Mouse (Mus musculus) forebrain, postnatal 0 days (tissue): ENCODE data around the gene Nudt16. TPM values are rescaled to one million over a fixed set of nuclear protein-coding genes. Genes with fewer than 3 reads are reported as not detected.

Source experiments
- ATAC-seq: fragments of 200-750 bp; cut with Nextera tagmentation; 2 replicates; pipeline ENCODE4 v1.8.0; 2017; ENCODE audit warnings: mild to moderate bottlenecking, moderate library complexity
- DNase-seq: peaks from one replicate; pipeline ENCODE4 v3.0.0-alpha.2; 2015
- H3K27ac ChIP-seq: fragments of 300-500 bp; sonication (generic); 2 replicates; pipeline ENCODE4 v1.5.1; 2014; ENCODE audit warnings: low read depth, mild to moderate bottlenecking, antibody characterized with exemption, low read length, moderate library complexity, mixed read lengths
- H3K27me3 ChIP-seq: fragments of 300-500 bp; sonication (generic); 2 replicates; pipeline ENCODE4 v1.6.1; 2014; ENCODE audit warnings: mild to moderate bottlenecking, low read length, mixed read lengths; ENCODE audit not compliant: insufficient read depth
- H3K36me3 ChIP-seq: fragments of 300-500 bp; sonication (generic); 2 replicates; pipeline ENCODE4 v1.6.1; 2014; ENCODE audit warnings: mild to moderate bottlenecking, moderate library complexity; ENCODE audit not compliant: insufficient read depth
- H3K4me1 ChIP-seq: fragments of 300-500 bp; sonication (generic); 2 replicates; pipeline ENCODE4 v1.6.1; 2014; ENCODE audit warnings: antibody characterized with exemption; ENCODE audit not compliant: insufficient read depth
- H3K4me2 ChIP-seq: fragments of 300-500 bp; sonication (generic); 2 replicates; pipeline ENCODE4 v1.6.1; 2014; ENCODE audit warnings: low read depth, mild to moderate bottlenecking, moderate library complexity
- H3K4me3 ChIP-seq: fragments of 300-500 bp; sonication (generic); 2 replicates; pipeline ENCODE4 v1.5.1; 2014; ENCODE audit warnings: low read depth, low read length, mixed read lengths
- H3K9ac ChIP-seq: fragments of 300-500 bp; sonication (generic); 2 replicates; pipeline ENCODE4 v1.6.1; 2014; ENCODE audit warnings: mild to moderate bottlenecking
- H3K9me3 ChIP-seq: fragments of 300-500 bp; sonication (generic); 2 replicates; pipeline ENCODE4 v1.6.1; 2016; ENCODE audit warnings: low read length
- CTCF ChIP-seq: sonication (generic); IDR thresholded peaks from 2 replicates; pipeline ENCODE4 v1.5.1; 2016; ENCODE audit warnings: antibody characterized with exemption, control low read depth, low read depth
- WGBS: fragments of 180-500 bp; shearing (Covaris S2); extraction: QIAGEN DNeasy Blood & Tissue Kit; methylation state at CpG from one replicate; pipeline ENCODE4 v1.1.7; 2014; 5-methylcytosine and 5-hydroxymethylcytosine counted together
- polyA plus RNA-seq: library from polyadenylated mRNA; unstranded; fragments of >200 nt; fragmentation: Nextera tagmentation; extraction: Ambion mirVana; gene quantifications from 2 replicates; pipeline ENCODE4 v1.2.1, GENCODE M21; 2015
- total RNA-seq: library from RNA; depleted of rRNA; stranded (reverse); fragments of >200 nt; gene quantifications from 2 replicates; pipeline ENCODE4 v1.2.3, GENCODE M21; 2014; rRNA removed

Gene Nudt16
- total and polyA plus RNA-seq, 2 experiments from 2014 or later = 27.9 to 42.1 TPM

DNA sequence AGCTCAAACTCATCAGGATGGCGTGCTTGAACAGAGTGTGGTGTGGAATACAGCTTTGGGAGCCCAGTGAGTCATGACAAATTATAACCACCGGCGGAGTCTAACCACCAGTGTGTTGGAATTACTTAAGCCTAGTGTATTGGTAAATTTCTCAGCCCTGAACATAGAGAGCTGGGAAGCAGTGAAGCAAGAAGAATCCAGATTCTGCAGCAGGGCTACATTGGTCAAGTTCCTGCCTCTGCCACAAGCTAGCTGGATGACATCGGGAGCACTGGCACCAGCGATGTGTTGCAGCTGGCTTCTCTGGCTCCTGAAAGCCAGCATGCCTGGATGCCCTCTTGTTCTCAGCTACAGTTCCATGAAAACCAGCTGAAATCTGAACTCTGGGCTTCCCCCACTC, 27.7 kb downstream of the Nudt16 start:
- no peak for TF ChIP-seq CTCF

GRCm38 (mm10) chr9:105101911-105102310, 29.7 kb downstream of the Nudt16 start:
- no peak for ATAC-seq
- TF ChIP-seq CTCF = no peak
- H3K27me3 ChIP-seq = no peaks in the 10 kb centered on the region
- H3K4me2 ChIP-seq = no peak overlapping the region
- DNase-seq = no peak
- no peaks in the 10 kb centered on the region for H3K4me1 ChIP-seq
- H3K9ac ChIP-seq = no peak overlapping the region
- WGBS = 54% methylated on average over 1 of the region's 1 CpGs
- no peaks in the 10 kb centered on the region for H3K9me3 ChIP-seq
- H3K27ac ChIP-seq = no peak overlapping the region
- H3K4me3 ChIP-seq = no peak overlapping the region
- H3K36me3 ChIP-seq = no peaks in the 10 kb centered on the region

More for the DNA sequence above, 27.7 kb downstream of the Nudt16 start:
- 78% methylated on average over 5 of the region's 5 CpGs for WGBS
- ATAC-seq (no peak), DNase-seq (no peak)
- no peaks in the 10 kb centered on the region for H3K9me3 ChIP-seq
- H3K9ac ChIP-seq = no peak overlapping the region
- no peaks in the 10 kb centered on the region for H3K27me3 ChIP-seq
- no peak overlapping the region for H3K27ac ChIP-seq
- H3K4me1 ChIP-seq = no peaks in the 10 kb centered on the region
- no peaks in the 10 kb centered on the region for H3K36me3 ChIP-seq
- no peak overlapping the region for H3K4me3 ChIP-seq
- no peak overlapping the region for H3K4me2 ChIP-seq

DNA sequence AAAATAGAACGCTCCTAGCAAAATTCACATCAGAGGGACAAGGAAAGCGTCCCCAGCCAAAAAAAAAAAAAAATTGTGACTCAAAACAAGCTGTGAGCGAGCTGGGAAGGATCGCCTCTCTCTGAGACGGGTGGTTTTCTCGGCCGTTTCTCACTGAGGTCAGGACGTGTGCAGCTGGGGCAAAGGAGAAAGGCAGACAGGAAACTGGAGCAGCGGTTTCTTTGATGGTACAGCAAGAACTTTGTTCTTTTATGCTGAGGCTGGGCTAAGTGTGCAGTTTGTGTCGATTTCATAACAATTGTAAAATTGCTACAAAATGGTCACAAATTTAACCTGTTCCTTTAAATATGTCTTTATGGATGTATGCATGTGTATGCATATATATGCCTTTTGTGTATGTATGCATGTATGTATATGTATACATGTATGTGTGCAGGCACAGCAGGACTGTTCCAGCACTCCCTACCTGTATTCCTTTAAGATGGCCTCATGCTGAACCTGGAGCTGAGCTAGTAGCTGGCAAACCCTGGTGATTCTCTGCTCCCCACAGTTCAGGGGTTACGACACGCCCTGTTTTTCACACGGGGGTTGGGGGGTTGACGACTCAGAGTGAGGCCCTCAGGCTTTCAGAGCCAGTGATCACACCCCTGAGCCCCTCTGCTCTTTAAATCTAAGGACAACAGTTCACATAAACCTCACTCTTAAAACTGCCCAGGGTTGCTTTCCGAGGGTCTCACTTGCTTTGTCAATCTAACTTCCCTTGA, 30.6 kb downstream of the Nudt16 start:
- no peaks in the 10 kb centered on the region for H3K9me3 ChIP-seq
- H3K4me3 ChIP-seq = no peak overlapping the region
- TF ChIP-seq CTCF = no peak
- ATAC-seq (no peak), DNase-seq (no peak)
- H3K27me3 ChIP-seq = no peaks in the 10 kb centered on the region
- WGBS = 74% methylated on average over 15 of the region's 15 CpGs
- H3K9ac ChIP-seq = no peak overlapping the region
- no peaks in the 10 kb centered on the region for H3K36me3 ChIP-seq
- H3K4me2 ChIP-seq = no peak overlapping the region
- no peaks in the 10 kb centered on the region for H3K4me1 ChIP-seq
- no peak overlapping the region for H3K27ac ChIP-seq

- Histone ChIP-seq H3K9me3 (no peaks in the 10 kb centered on the region), H3K4me2 (no peak overlapping the region), H3K36me3 (peaks cover 21% of the 10 kb centered on the region), H3K9ac (no peak overlapping the region), H3K27ac (no peak overlapping the region), H3K4me1 (no peaks in the 10 kb centered on the region), H3K27me3 (no peaks in the 10 kb centered on the region), H3K4me3 (no peak overlapping the region)
- no peak for DNase-seq
- ATAC-seq = no peak
- no peak for TF ChIP-seq CTCF
- 90% methylated on average over 3 of the region's 3 CpGs for WGBS
Measured at GRCm38 (mm10) chr9:105080246-105080645, 51.4 kb downstream of the Nudt16 start.

Other genes starting within 250 kb of the Nudt16 start
- 89.8 and 96.7 TPM in 2 replicates for gene Mrpl3, start 78.6 kb downstream of the Nudt16 start, total RNA-seq
- 101 and 107 TPM in 2 replicates for gene Mrpl3, start 78.6 kb downstream of the Nudt16 start, polyA plus RNA-seq
- not detected in 2 replicates for gene 1700080E11Rik, start 13.3 kb upstream of the Nudt16 start, total RNA-seq
- not detected in 2 replicates for gene 1700080E11Rik, start 13.3 kb upstream of the Nudt16 start, polyA plus RNA-seq